Mouse (Mus musculus) heart, postnatal 0 days (tissue): ENCODE measurements around the gene Cpeb3. TPM values are rescaled to one million over a fixed set of nuclear protein-coding genes. Genes with fewer than 3 reads are reported as not detected.
"Not testable (repeated sequence)": the region's sequence is repeated elsewhere in the genome, so short reads cannot be mapped to it uniquely, and the experiment has no call there.

Experiments used
- ATAC-seq: fragments of 200-750 bp; cut with Nextera tagmentation; 2 replicates; pipeline ENCODE4 v1.8.0; 2017; ENCODE audit warnings: low read depth, moderate number of reproducible peaks, moderate library complexity; ENCODE audit not compliant: insufficient read depth
- DNase-seq: peaks from one replicate; pipeline ENCODE4 v3.0.0-alpha.2; 2016; ENCODE audit warnings: low spot score
- H3K27ac ChIP-seq: fragments of 300-500 bp; sonication (generic); 2 replicates; pipeline ENCODE4 v1.5.1; 2014; ENCODE audit warnings: low read depth, mild to moderate bottlenecking
- H3K27me3 ChIP-seq: fragments of 300-500 bp; sonication (generic); 2 replicates; pipeline ENCODE4 v1.6.1; 2014; ENCODE audit warnings: low read length, mixed read lengths; ENCODE audit not compliant: control insufficient read depth, insufficient read depth
- H3K36me3 ChIP-seq: fragments of 300-500 bp; sonication (generic); replicated peaks from 2 replicates; pipeline ENCODE4 v1.6.1; 2014; ENCODE audit warnings: low read length, mixed read lengths; ENCODE audit not compliant: control insufficient read depth, insufficient read depth
- H3K4me1 ChIP-seq: fragments of 300-500 bp; sonication (generic); 2 replicates; pipeline ENCODE4 v1.6.1; 2014; ENCODE audit warnings: antibody characterized with exemption; ENCODE audit not compliant: control insufficient read depth, insufficient read depth
- H3K4me2 ChIP-seq: fragments of 300-500 bp; sonication (generic); 2 replicates; pipeline ENCODE4 v1.6.1; 2014; ENCODE audit warnings: low read depth, mild to moderate bottlenecking, low read length, moderate library complexity
- H3K4me3 ChIP-seq: fragments of 300-500 bp; sonication (generic); 2 replicates; pipeline ENCODE4 v1.5.1; 2014; ENCODE audit warnings: low read depth, low read length
- H3K9ac ChIP-seq: fragments of 300-500 bp; sonication (generic); replicated peaks from 2 replicates; pipeline ENCODE4 v1.6.1; 2014; ENCODE audit warnings: low read depth, low read length, mixed read lengths
- H3K9me3 ChIP-seq: fragments of 300-500 bp; sonication (generic); replicated peaks from 2 replicates; pipeline ENCODE4 v1.6.1; 2016; ENCODE audit warnings: low read length; ENCODE audit not compliant: control insufficient read depth
- CTCF ChIP-seq: IDR thresholded peaks from 2 replicates; pipeline ENCODE4 v1.5.1; 2016; ENCODE audit warnings: antibody characterized with exemption, control low read depth, low read depth
- EP300 ChIP-seq: IDR thresholded peaks from 2 replicates; pipeline ENCODE4 v1.6.1; 2016; ENCODE audit warnings: antibody characterized with exemption, low read depth
- WGBS: fragments of 180-500 bp; shearing (Covaris S2); extraction: QIAGEN DNeasy Blood & Tissue Kit; methylation state at CpG from one replicate; pipeline ENCODE4 v1.1.7; 2014; 5-methylcytosine and 5-hydroxymethylcytosine counted together
- polyA plus RNA-seq: library from polyadenylated mRNA; unstranded; fragments of >200 nt; fragmentation: Nextera tagmentation; extraction: Ambion mirVana; gene quantifications from 2 replicates; pipeline ENCODE4 v1.2.1, GENCODE M21; 2015
- total RNA-seq: library from RNA; depleted of rRNA; stranded (reverse); fragments of >200 nt; gene quantifications from 2 replicates; pipeline ENCODE4 v1.2.3, GENCODE M21; 2014; ENCODE audit warnings: low replicate concordance

Cpeb3 gene
- total and polyA plus RNA-seq, 2 experiments from 2014 or later, result 13.7 to 21.8 TPM

DNA sequence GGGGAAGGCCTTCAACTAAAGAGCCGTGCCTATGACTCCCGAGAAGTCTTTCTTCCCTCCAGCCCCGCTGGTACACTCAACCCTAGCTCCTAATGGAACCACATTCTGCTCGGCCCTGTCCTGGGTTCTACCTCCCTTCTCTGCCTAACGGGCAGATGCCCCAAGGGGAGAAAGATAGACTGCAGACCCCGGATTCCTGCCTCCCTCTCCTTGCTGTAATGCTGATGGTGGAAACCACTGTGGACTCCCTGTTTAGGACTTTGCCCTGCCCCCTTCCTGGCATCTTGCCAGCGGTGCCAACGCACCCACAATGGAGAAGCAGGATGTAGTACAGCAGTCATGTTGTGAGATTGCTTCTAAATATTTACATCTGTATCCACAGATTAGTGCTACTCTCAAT is 27.4 kb upstream of the Cpeb3 start:
- 51% methylated on average over 8 of the region's 8 CpGs for WGBS
- no peaks in the 10 kb centered on the region for H3K9me3 ChIP-seq
- DNase-seq, result no peak
- TF ChIP-seq CTCF, result no peak
- TF ChIP-seq EP300, result no peak
- no peak overlapping the region for H3K27ac ChIP-seq
- ATAC-seq, result no peak
- H3K4me1 ChIP-seq, result no peaks in the 10 kb centered on the region; the same call in 1 of the 2 replicates
- no peak overlapping the region for H3K9ac ChIP-seq
- peaks cover 32% of the 10 kb centered on the region for H3K27me3 ChIP-seq
- no peak overlapping the region for H3K4me2 ChIP-seq
- no peak overlapping the region for H3K4me3 ChIP-seq
- H3K36me3 ChIP-seq, result no peaks in the 10 kb centered on the region

DNA sequence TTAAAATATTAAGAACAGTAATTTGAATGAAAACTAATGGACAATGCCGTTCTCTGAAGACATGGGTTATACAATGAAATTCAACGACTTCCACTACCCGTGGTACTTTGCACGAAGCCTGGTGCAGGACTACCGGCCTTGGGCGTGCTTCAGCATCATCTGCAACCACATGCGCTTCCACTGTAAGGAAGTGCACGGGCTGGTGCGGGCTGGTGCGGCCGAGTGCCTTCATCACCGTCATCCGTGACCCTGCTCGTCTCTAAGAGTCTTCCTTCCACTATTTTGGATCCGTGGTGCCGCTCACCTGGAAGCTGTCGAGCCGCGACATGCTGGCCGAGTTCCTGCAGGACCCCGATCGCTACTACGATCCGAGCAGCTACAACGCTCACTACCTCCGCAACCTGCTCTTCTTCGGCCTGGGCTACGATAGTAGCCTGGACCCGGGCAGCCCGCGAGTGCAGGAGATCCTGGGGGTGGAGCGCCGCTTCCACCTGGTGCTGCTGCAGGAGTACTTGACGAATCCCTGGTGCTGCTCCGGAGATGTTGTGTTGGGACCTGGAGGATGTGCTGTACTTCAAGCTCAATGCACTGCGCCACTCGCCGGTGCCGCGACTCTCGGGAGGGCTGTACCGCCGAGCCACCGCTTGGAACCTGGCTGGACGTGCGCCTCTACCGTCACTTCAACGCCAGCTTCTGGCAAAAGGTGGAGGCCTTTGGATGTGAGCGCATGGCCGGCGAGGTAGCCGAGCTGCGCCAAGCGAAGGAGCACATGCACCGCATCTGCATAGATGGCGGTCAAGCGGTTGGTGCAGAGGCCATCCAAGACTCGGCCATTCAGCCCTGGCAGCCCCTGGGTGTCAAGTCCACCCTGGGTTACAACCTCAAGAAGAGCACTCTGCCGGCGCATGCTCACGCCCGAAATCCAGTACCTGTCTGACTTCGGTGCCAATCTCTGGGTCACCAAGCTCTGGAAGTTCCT is 25.4 kb upstream of the Cpeb3 start:
- Histone ChIP-seq H3K9ac (no peak overlapping the region), H3K27ac (no peak overlapping the region), H3K4me1 (no peaks in the 10 kb centered on the region; the same call in 1 of the 2 replicates), H3K27me3 (peaks cover 32% of the 10 kb centered on the region), H3K4me2 (peak overlapping the region; percentile 61), H3K36me3 (no peaks in the 10 kb centered on the region), H3K9me3 (no peaks in the 10 kb centered on the region), H3K4me3 (peak overlapping the region; percentile 40)
- ATAC-seq (0 out of 2 replicates have a peak, but pooled peaks have one; percentile 33), DNase-seq (no peak)
- TF ChIP-seq EP300 (no peak), CTCF (0 out of 2 replicates have a peak, but pooled peaks have one; percentile 3)
- 5% methylated on average over 63 of the region's 63 CpGs for WGBS

DNA sequence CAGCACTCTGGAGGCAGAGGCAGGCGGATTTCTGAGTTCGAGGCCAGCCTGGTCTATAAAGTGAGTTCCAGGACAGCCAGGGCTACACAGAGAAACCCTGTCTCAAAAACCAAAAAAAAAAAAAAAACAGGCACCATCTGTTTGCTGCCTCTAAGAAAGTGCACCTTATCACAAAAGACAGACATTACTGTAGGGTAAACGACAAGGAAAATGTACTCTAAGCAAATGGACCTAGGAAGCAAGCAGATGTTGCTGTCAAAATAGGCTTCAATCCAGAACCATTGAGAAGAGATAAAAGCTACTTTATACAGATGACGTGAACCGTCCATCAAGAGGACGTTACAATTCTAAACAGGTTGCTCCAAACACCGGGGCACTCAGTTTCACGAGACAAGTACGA is 24.2 kb upstream of the Cpeb3 start:
- H3K27ac ChIP-seq, H3K36me3 ChIP-seq, H3K4me2 ChIP-seq, H3K9ac ChIP-seq, ATAC-seq, H3K4me1 ChIP-seq, H3K9me3 ChIP-seq, H3K4me3 ChIP-seq, DNase-seq: not testable (repeated sequence)
- peaks cover 32% of the 10 kb centered on the region for H3K27me3 ChIP-seq
- WGBS, result 69% methylated on average over 9 of the region's 9 CpGs

DNA sequence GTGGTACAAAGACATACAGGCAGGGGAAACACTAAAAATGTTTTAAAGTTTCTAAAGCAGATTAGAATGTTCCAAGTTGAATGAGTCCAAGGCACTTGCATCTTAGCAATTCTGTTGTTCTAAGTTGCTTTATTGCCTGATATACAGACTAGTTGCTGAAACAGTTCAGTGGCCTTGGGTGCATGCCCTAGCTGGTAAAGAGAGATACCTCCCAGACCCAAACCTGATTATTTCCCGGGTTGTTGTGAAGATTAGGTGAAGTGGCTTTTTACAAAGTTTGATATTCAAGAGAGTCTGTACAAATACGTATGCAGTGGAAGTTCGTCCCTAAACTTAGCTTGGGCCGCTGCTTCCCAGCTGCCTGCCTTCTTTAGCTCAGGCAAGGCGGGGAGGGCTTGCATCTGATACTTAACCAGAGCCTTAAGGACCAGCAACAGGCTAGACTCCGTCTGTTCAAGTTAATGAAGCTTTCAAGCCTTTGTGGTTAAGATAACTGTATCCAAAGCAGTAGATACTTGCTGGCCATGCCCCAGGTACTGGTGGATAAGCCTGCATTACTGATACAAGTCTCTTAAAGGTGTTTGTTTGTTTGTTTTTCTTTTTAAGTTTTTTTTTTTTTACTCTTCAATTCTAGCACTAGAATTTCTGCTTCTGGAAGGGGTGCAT is 16.9 kb upstream of the Cpeb3 start:
- Histone ChIP-seq H3K4me1 (no peaks in the 10 kb centered on the region), H3K9me3 (no peaks in the 10 kb centered on the region), H3K36me3 (peaks cover 28% of the 10 kb centered on the region), H3K4me3 (no peak overlapping the region), H3K27ac (no peak overlapping the region), H3K27me3 (no peaks in the 10 kb centered on the region), H3K9ac (no peak overlapping the region), H3K4me2 (no peak overlapping the region)
- ATAC-seq (no peak), DNase-seq (no peak)
- TF ChIP-seq EP300 (no peak), CTCF (no peak)
- 53% methylated on average over 6 of the region's 6 CpGs for WGBS

DNA sequence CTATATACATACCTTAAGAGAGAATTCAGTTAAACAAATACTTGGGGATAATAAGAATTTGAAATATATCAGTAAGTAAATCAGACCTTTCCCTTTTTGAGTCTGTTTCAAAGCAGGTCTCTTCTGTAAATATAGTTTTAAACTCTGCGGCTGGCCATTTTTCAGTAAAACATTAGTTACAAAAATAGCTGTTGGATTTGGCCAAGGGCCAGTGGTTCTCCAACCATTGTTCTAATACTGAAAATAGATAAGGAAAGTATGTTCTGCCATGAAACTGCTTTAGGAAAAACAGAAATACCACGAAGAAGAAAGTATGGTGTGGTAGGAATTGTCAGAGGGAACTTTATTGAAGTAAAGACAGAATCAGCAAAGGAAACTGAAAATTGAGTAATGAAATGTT is 6.3 kb upstream of the Cpeb3 start:
- ATAC-seq, result no peak
- Histone ChIP-seq H3K4me3 (no peak overlapping the region; the same call in 1 of the 2 replicates), H3K27ac (peak overlapping the region; percentile 53; the same call in 1 of the 2 replicates), H3K9me3 (no peaks in the 10 kb centered on the region), H3K36me3 (peaks cover 62% of the 10 kb centered on the region), H3K4me1 (peaks cover 14% of the 10 kb centered on the region), H3K4me2 (peak overlapping the region; percentile 38), H3K27me3 (no peaks in the 10 kb centered on the region), H3K9ac (no peak overlapping the region)
- 6% methylated on average over 2 of the region's 2 CpGs for WGBS
- peak; percentile 54 for DNase-seq
- TF ChIP-seq EP300 (no peak), CTCF (no peak)
